Mouse (Mus musculus): ENCODE results near the gene Nipsnap2. TPM values are rescaled to one million over a fixed set of nuclear protein-coding genes. Genes with fewer than 3 reads are reported as not detected.
A peak's percentile ranks its signal among the peaks of the same experiment; 100 is the strongest.
"Not testable (repeated sequence)": the region's sequence is repeated elsewhere in the genome, so short reads cannot be mapped to it uniquely, and the experiment has no call there.

The Nipsnap2 gene
- polyA plus RNA-seq (2016; fragmentation: Nextera tagmentation; extraction: Ambion mirVana): 79.0 and 83.1 TPM in 2 replicates

DNA sequence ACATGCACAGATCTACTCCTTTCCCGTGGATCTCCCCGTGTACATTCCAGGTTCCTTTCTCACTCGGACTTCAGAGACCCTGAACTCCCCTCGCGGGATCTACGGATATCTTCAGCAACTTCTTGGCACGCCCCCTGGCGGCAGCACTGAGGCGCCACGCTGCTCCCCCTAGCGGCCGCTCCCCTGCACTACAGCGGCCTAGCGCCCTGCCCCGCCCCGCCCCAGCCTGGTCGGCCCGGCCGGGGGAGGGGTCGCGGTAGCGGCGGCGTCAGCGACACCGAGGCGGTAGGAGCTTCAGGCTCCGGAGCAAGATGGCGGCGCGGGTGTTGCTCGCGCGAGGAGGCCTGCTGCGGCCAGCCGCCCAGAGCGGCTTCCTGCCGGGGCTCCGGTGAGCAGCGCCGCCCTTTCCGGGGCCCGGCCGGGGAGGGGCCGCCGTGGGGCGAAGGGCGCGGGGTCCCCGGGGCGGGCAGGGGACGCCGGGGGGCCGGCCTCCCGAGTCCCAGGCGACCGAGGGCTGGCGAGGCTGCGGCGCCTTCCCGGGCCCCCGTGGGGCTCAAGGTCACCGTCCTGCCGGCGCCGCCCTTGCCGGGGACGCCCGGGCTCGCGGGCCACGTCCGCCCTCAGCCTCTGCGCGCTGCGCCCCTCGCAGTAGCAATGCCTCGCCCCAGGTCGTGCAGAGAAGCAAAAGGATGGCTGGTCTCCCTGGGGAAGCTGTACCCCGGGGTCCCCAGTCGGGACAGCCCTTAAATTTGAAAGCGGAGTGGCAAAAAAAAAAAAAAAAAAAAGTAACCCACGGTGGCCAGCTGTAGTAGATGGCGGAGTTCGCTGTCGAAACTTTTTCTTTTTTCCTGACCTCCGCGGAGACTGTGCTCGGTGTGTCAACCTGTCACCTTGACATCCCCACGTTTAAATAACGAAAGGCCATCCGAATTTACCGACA lies at the start of gene Nipsnap2:
Gene Nipsnap2 (plus strand): TSS at position 230 of the 940 bp plus-strand sequence.
- Histone ChIP-seq H3K27me3 (no peaks in the 10 kb centered on the region), H3K9ac (peak within 1 kb of the TSS; percentile 89), H3K9me3 (no peaks in the 10 kb centered on the region), H3K36me3 (replicated peaks) (peaks cover 1% of the 10 kb centered on the region; the same call in 1 of the 2 replicates), H3K4me2 (peak within 1 kb of the TSS; percentile 54), H3K4me1 (peaks cover 17% of the 10 kb centered on the region), H3K27ac (peak within 1 kb of the TSS; percentile 93), H3K4me3 (replicated peaks) (peak within 1 kb of the TSS; percentile 89)
- WGBS: under 1% methylated on average over 85 of the region's 93 CpGs
- ATAC-seq (ENCODE audit: low FRiP score): peak; percentile 94

DNA sequence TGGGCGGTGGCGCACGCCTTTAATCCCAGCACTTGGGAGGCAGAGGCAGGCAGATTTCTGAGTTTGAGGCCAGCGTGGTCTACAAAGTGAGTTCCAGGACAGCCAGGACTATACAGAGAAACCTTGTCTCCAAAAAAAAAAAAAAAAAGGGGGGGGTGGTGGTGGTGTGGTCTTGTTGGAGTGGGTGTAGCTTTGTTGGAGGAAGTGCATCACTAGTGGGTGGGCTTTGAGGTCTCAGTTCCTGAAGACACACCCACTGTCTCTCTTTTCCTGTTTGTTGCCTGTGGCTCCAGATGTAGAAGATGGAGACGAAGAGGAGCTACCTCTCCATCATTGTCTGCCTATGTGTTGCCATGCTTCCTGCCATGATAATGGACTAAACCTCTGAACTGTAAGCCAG lies 39.7 kb upstream of the Nipsnap2 start:
- H3K27me3 ChIP-seq; H3K36me3 ChIP-seq (replicated peaks); ATAC-seq (ENCODE audit: low FRiP score); H3K4me2 ChIP-seq; H3K9me3 ChIP-seq; H3K4me1 ChIP-seq; H3K27ac ChIP-seq; H3K9ac ChIP-seq; H3K4me3 ChIP-seq (replicated peaks): not testable (repeated sequence)
- WGBS: 89% methylated on average over 5 of the region's 5 CpGs

DNA sequence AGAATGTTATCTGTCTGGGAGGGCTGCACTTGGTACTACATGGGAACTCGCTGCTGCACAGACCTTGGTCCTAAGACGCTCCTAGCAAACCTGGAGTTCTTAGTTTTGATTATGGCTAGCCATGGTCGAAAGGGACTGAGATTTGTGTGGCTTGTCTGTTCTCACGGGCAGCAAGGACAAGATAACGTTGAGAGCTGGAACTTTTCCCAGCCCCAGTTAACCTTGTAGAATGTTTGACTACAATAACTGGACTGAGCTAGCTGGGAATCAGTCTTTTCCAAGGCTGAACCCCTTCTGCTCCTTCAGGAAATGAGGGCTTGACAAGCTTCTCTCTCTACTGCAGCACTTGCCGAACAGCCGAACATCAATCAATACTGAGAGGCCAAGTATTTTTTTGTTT lies 37.2 kb upstream of the Nipsnap2 start:
- no peak overlapping the region for H3K9ac ChIP-seq
- no peak overlapping the region for H3K4me2 ChIP-seq
- H3K4me1 ChIP-seq: no peaks in the 10 kb centered on the region
- H3K27me3 ChIP-seq: no peaks in the 10 kb centered on the region
- no peak overlapping the region for H3K4me3 ChIP-seq (replicated peaks)
- no peaks in the 10 kb centered on the region for H3K36me3 ChIP-seq (replicated peaks)
- ATAC-seq (ENCODE audit: low FRiP score): no peak
- 86% methylated on average over 7 of the region's 7 CpGs for WGBS
- H3K27ac ChIP-seq: no peak overlapping the region
- H3K9me3 ChIP-seq: no peaks in the 10 kb centered on the region

DNA sequence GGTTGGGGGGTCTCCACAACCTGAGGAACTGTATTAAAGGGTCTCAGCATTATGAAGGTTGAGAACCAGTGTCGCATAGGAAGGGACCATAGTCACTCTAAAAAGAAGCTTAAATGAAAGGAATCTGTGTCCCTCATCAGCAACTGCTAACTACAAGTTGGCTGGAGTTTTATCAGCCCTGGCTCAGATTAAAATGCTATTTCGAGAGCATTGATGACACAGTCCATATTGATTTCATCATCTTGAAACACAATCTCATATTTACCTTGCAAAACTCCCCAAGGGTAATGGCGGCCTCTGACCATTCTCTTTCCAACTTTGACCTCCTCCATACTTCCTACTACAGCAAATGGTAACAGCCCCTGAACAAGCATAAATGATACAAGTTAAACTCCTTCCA lies 34.3 kb upstream of the Nipsnap2 start:
- no peak overlapping the region for H3K9ac ChIP-seq
- ATAC-seq (ENCODE audit: low FRiP score): no peak
- H3K4me3 ChIP-seq (replicated peaks): no peak overlapping the region
- no peaks in the 10 kb centered on the region for H3K27me3 ChIP-seq
- H3K4me1 ChIP-seq: no peaks in the 10 kb centered on the region
- 82% methylated on average over 3 of the region's 3 CpGs for WGBS
- no peak overlapping the region for H3K4me2 ChIP-seq
- H3K27ac ChIP-seq: no peak overlapping the region
- no peaks in the 10 kb centered on the region for H3K36me3 ChIP-seq (replicated peaks)
- H3K9me3 ChIP-seq: no peaks in the 10 kb centered on the region

DNA sequence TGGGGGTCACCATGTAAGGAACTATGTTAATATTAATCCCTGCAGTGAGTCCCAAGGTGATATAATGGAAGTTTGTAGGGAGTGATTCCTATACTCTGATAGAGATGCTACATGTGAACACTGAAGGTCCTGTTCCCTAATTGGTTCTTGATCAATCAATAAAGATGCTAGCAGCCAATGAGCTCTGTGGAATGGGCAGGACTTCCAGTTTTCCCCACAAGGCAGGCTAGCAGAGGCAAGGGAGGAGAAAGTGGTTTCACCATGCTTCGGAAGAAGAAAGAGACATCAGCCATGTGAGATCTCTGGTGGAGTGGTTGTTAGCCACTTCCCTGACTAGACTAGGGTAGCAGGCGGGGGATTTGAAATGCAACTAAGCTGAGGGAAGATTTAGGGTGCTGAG lies 24.4 kb upstream of the Nipsnap2 start:
- H3K27ac ChIP-seq: no peak overlapping the region
- H3K4me2 ChIP-seq: no peak overlapping the region
- no peaks in the 10 kb centered on the region for H3K9me3 ChIP-seq
- no peak overlapping the region for H3K9ac ChIP-seq
- no peaks in the 10 kb centered on the region for H3K36me3 ChIP-seq (replicated peaks)
- H3K4me3 ChIP-seq (replicated peaks): no peak overlapping the region
- H3K27me3 ChIP-seq: peaks cover 10% of the 10 kb centered on the region; the same call in 1 of the 2 replicates
- ATAC-seq (ENCODE audit: low FRiP score): no peak
- 39% methylated on average over 2 of the region's 2 CpGs for WGBS
- H3K4me1 ChIP-seq: no peaks in the 10 kb centered on the region

DNA sequence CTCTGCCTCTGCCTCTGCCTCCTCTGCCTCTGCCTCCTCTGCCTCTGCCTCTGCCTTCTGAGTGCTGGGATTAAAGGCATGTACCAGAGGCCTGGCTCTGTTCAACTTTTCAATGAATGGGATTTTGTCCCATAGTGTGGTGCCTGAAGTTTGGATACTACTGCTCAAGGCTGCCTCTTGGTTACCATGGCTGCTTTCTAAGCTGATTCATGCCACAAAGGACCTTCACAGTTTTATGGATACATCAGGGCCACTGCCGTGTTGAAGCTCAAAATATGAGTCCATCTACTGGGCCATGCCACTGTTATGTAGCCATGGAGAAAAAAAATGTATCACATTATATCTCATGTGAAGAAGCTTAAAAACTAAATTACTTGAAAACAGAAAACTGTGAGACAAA lies 23.2 kb upstream of the Nipsnap2 start:
- Histone ChIP-seq H3K27me3 (peaks cover 10% of the 10 kb centered on the region; the same call in 1 of the 2 replicates), H3K9ac (no peak overlapping the region), H3K4me3 (replicated peaks) (no peak overlapping the region), H3K9me3 (no peaks in the 10 kb centered on the region), H3K4me1 (no peaks in the 10 kb centered on the region), H3K27ac (no peak overlapping the region), H3K36me3 (replicated peaks) (no peaks in the 10 kb centered on the region), H3K4me2 (no peak overlapping the region)
- ATAC-seq (ENCODE audit: low FRiP score): no peak
- WGBS: 74% methylated on average over 1 of the region's 1 CpGs

DNA sequence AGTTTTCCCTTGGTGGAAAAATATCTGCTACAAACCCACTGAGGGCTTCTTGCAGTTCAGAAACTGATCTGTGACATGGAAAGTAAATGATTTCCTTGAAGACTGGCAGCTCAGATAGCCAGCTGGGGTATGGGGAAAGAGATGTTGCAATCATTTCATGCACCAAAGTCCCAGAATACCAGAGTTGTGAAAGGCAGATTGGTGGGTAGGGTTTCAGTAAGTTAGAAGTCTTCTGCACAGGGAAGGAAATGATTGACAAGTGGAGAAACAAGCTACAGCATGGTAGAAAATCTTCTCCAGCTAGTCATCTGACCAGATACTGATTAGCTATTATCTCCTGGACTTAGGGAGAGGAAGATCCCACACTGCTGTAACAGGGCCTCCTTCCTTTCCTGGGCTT lies 21.5 kb upstream of the Nipsnap2 start:
- no peak overlapping the region for H3K9ac ChIP-seq
- peaks cover 10% of the 10 kb centered on the region; the same call in 1 of the 2 replicates for H3K27me3 ChIP-seq
- no peaks in the 10 kb centered on the region for H3K4me1 ChIP-seq
- no peaks in the 10 kb centered on the region for H3K36me3 ChIP-seq (replicated peaks)
- no peaks in the 10 kb centered on the region for H3K9me3 ChIP-seq
- ATAC-seq (ENCODE audit: low FRiP score): no peak
- H3K4me3 ChIP-seq (replicated peaks): no peak overlapping the region
- no peak overlapping the region for H3K4me2 ChIP-seq
- H3K27ac ChIP-seq: no peak overlapping the region

DNA sequence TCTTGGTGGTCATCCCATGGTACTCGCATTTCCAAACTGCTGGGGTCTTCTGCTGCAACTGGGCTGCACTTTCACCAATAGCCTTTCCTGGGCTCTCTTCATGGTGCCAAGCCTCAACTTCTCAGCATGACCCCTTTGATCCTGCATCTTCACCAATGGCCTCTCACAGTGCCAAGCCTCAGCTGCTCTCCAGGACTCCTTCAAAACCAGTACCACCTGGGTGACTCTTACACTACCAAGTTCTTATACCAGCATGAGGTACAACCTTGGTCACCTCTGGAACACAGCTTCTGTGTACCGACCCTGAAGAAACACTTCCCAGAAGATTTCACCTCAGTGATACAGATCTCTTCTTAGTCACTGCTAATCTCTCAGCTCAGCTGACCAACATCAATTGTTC lies 16.5 kb upstream of the Nipsnap2 start, which contains the start of gene Sept14:
Gene Sept14 (minus strand): TSS at position 101 of the 400 bp plus-strand sequence.
- no peak within 1 kb of the TSS for H3K27ac ChIP-seq

DNA sequence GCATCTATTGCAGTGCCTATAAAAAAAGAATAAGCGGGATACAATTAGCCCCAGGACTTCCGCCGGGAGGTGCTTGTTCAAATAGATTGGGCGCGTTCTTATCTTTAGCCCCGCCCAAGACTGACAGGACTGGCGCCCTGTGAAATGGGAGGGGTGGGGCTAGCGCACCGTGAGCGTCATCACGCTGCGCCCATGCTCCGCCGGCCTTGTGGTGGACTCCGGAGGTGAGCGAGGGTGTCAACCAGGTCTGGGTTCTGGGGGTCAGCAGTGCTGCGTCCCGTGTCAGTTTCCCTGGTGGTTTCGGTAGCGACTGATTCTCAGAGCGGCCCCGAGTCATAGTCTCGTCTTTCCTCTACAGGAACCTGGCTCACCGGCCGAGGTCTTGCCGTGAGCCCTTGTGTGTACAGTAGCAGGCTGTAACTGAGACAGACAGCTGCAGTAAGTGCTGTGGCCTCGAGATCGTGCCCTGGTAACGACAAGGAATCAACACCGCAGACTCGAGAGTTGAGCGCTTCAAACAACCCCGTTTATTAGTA lies 9.5 kb upstream of the Nipsnap2 start, which contains the start of gene Mrps17:
Gene Mrps17 (plus strand): TSS at position 172 of the 536 bp plus-strand sequence.
- Histone ChIP-seq H3K27ac (no peak within 1 kb of the TSS), H3K4me2 (peak within 1 kb of the TSS; percentile 81), H3K9ac (peak within 1 kb of the TSS; percentile 65), H3K27me3 (0 out of 2 replicates have a peak, but pooled peaks cover 15% of the 10 kb centered on the region), H3K4me1 (peaks cover 8% of the 10 kb centered on the region), H3K36me3 (replicated peaks) (peaks cover 34% of the 10 kb centered on the region), H3K9me3 (no peaks in the 10 kb centered on the region), H3K4me3 (replicated peaks) (peak within 1 kb of the TSS; percentile 68)
- whole genome bisulfite sequencing: under 1% methylated on average over 33 of the region's 33 CpGs
- peak; percentile 98 for ATAC-seq (ENCODE audit: low FRiP score)

More for the DNA sequence above, 16.5 kb upstream of the Nipsnap2 start, which contains the start of gene Sept14:
- no peak for ATAC-seq (ENCODE audit: low FRiP score)
- H3K9me3 ChIP-seq: no peaks in the 10 kb centered on the region
- no peak within 1 kb of the TSS for H3K4me3 ChIP-seq (replicated peaks)
- H3K36me3 ChIP-seq (replicated peaks): no peaks in the 10 kb centered on the region
- H3K27me3 ChIP-seq: 0 out of 2 replicates have a peak, but pooled peaks cover 15% of the 10 kb centered on the region
- no peak within 1 kb of the TSS for H3K9ac ChIP-seq
- WGBS: 82% methylated on average over 2 of the region's 2 CpGs
- H3K4me1 ChIP-seq: no peaks in the 10 kb centered on the region
- no peak within 1 kb of the TSS for H3K4me2 ChIP-seq

DNA sequence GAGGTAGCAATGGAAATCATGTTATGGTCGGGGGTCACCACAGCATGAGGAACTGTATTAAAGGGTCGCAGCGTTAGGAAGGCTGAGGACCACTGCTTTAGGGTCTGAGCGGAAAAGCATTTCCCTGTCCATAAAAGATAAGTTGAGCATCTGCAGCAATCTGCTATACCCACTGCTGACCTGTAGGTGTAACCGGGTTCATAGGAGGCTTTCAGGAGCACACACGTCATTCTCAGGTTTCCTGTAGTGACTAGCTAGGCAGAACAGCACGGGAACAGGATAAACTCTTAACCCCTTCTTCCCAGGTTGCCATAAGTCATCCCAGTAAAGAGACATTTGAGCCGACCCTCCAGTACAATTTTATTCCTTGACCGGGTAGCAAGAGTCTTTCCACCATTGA lies 7.8 kb upstream of the Nipsnap2 start:
- Histone ChIP-seq H3K4me2 (no peak overlapping the region), H3K4me1 (peaks cover 8% of the 10 kb centered on the region), H3K4me3 (replicated peaks) (no peak overlapping the region), H3K9ac (no peak overlapping the region), H3K27ac (no peak overlapping the region), H3K9me3 (no peaks in the 10 kb centered on the region), H3K36me3 (replicated peaks) (peaks cover 34% of the 10 kb centered on the region), H3K27me3 (0 out of 2 replicates have a peak, but pooled peaks cover 4% of the 10 kb centered on the region)
- WGBS: 89% methylated on average over 9 of the region's 9 CpGs
- no peak for ATAC-seq (ENCODE audit: low FRiP score)

DNA sequence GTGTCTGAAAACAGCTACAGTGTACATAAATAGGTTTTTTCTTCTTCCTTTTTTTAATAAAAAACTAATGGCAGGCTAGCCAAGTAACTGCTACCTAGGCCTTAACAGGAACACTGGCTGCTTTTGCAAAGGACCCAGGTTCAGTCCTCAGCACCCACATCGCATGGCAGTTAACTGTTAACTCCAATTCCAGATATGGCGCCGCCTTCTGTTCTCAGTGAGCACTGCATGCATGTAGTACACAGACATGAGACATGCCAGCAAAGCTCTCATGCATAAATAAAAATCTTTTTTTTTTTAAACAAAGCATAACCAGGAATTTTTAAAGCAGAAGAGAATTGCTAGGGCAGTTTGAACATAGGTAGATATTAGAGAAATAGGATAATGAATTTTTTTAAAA lies 4.7 kb upstream of the Nipsnap2 start:
- peaks cover 8% of the 10 kb centered on the region for H3K4me1 ChIP-seq
- H3K4me2 ChIP-seq: no peak overlapping the region
- 84% methylated on average over 3 of the region's 3 CpGs for WGBS
- H3K9ac ChIP-seq: no peak overlapping the region
- H3K27me3 ChIP-seq: no peaks in the 10 kb centered on the region
- H3K4me3 ChIP-seq (replicated peaks): no peak overlapping the region
- peaks cover 34% of the 10 kb centered on the region for H3K36me3 ChIP-seq (replicated peaks)
- ATAC-seq (ENCODE audit: low FRiP score): no peak
- no peaks in the 10 kb centered on the region for H3K9me3 ChIP-seq
- H3K27ac ChIP-seq: no peak overlapping the region

DNA sequence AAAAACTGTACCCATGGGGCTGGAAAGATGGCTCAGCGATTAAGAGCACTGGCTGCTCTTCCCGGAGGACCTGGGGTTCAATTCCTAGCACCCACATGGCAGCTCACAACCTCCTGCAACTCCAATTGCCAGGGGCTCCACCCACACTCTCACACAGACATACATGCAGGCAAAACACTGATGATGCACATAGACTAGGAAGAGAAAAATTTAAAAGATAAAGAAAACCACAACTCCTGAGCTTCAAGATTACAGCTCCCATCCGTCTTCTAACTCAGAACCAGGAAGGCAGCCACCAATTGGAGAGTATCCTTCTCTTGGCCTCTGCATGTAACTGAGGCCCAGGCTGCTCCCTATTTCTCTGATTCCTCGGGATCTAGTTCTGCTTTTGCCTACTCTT lies 595 bp upstream of the Nipsnap2 start:
- H3K9ac ChIP-seq: no peak overlapping the region

More for the DNA sequence above, 595 bp upstream of the Nipsnap2 start:
- WGBS: 53% methylated on average over 4 of the region's 4 CpGs
- Histone ChIP-seq H3K36me3 (replicated peaks) (peaks cover 10% of the 10 kb centered on the region), H3K4me3 (replicated peaks) (peak overlapping the region; percentile 89; the same call in 1 of the 2 replicates), H3K4me2 (peak overlapping the region; percentile 54; the same call in 1 of the 2 replicates), H3K27ac (no peak overlapping the region), H3K27me3 (no peaks in the 10 kb centered on the region), H3K4me1 (peaks cover 15% of the 10 kb centered on the region), H3K9me3 (no peaks in the 10 kb centered on the region)
- 0 out of 2 replicates have a peak, but pooled peaks have one; percentile 4 for ATAC-seq (ENCODE audit: low FRiP score)
